Mouse (Mus musculus) left cerebral cortex, postnatal 4 days (tissue): ENCODE data around the gene Tdrd7. TPM values are rescaled to one million over a fixed set of nuclear protein-coding genes. Genes with fewer than 3 reads are reported as not detected.

Source experiments
- DNase-seq: peaks from one replicate; pipeline ENCODE4 v3.0.0-alpha.2; 2022
- intact Hi-C: fragments of 180-260 bp; cut with DNase I; formaldehyde crosslinking; loops from one replicate; pipeline ENCODE4 v1.15.1; 2025
- total RNA-seq, 2 experiments: library from RNA; stranded (reverse); gene quantifications; 2 replicates each; pipeline ENCODE4 v1.2.3; 2021

Gene Tdrd7
- total RNA-seq: 10 to 100 TPM; 26.1 to 29.2 TPM

- intact Hi-C loops: no loop called here
Observed at GRCm38 (mm10) chr4:45964771-45965439, at the start of gene Tdrd7. Gene Tdrd7, plus strand, starts transcription at chr4:45965334.

GRCm38 (mm10) chr4:45917091-45917490 is 48.0 kb upstream of the Tdrd7 start:
- no peak for DNase-seq
- intact Hi-C loops: no loop called here

More at GRCm38 (mm10) chr4:45964771-45965439, at the start of gene Tdrd7:
- no peak for DNase-seq

GRCm38 (mm10) chr4:45921663-45922435 is 43.3 kb upstream of the Tdrd7 start:
- intact Hi-C loops: no loop called here
- DNase-seq: no peak

GRCm38 (mm10) chr4:45924011-45924410 is 41.1 kb upstream of the Tdrd7 start:
- intact Hi-C loops: no loop called here
- no peak for DNase-seq

GRCm38 (mm10) chr4:45928561-45928960 is 36.6 kb upstream of the Tdrd7 start:
- DNase-seq: no peak
- intact Hi-C loops: no loop called here

- peak; percentile 77 for DNase-seq
- intact Hi-C loops: loop anchor here (2.0 kb wide), 1 partner anchor 15 kb away; no protein-coding TSS in a partner anchor
Observed at GRCm38 (mm10) chr4:45941628-45942044, 23.5 kb upstream of the Tdrd7 start.

GRCm38 (mm10) chr4:45947729-45948128 is 17.4 kb upstream of the Tdrd7 start:
- intact Hi-C loops: no loop called here
- no peak for DNase-seq

DNA sequence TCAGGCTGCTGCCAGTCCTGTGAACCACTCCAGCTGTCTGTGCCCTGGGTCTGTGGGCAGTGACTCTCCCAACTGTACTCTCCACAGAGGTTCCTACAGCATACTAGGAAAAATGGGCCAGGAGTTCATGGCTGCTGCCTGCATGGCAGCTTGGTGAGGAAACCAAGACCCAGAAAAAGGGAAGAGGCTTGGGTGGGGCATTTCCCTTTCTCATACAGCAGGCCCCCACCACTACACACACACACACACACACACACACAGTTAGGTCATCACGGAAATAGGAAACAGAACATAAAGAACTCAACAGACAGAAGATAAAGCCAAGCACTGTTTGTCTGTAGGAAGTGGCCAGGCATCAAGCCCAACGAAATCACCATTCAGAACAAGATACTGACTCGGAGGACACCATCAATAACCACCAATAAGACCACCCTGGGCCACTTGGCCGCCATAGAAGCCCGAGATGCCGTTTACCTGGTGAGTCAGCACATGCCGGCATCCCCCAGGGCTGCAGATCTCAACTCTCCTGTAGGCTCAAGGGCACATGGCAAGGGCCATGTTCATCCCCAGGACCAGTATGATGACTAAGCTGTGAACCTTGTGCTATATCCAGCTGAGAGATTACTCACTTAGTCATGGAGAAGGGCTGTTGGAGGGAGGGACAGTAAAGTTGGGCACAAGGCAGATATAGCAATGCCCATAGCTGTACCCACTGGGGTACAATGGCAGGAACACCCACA is 15.9 kb upstream of the Tdrd7 start:
- intact Hi-C loops: no loop called here
- DNase-seq: no peak

- intact Hi-C loops: no loop called here
- DNase-seq: no peak
Observed at GRCm38 (mm10) chr4:45951830-45952229, 13.3 kb upstream of the Tdrd7 start.

- intact Hi-C loops: no loop called here
- DNase-seq: no peak
Observed at GRCm38 (mm10) chr4:45953025-45953919, 11.9 kb upstream of the Tdrd7 start.

- DNase-seq: no peak
Observed at GRCm38 (mm10) chr4:45955235-45955634, 9.9 kb upstream of the Tdrd7 start.

GRCm38 (mm10) chr4:45956131-45956530 is 9.0 kb upstream of the Tdrd7 start:
- no peak for DNase-seq
- intact Hi-C loops: loop anchor here (2.0 kb wide), 1 partner anchor 13 kb away; no protein-coding TSS in a partner anchor

More at GRCm38 (mm10) chr4:45955235-45955634, 9.9 kb upstream of the Tdrd7 start:
- intact Hi-C loops: no loop called here

DNA sequence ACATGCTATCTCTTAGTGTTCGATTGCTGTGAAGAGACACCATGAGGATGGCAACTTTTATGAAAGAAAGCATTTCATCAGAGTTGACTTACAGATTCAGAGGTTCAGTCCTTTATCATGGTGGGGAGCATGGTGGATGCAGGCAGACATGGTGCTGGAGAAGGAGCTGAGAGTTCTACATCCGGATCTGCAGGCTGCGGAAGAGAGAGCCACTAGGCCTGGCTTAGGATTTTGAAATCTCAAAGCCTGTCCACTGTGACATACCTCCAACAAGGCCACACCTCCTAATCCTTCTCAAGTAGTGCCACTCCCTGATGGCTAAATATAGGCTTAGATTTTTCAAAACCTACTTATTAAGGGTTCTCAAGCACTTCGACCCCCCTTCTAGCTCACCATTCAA is 8.4 kb upstream of the Tdrd7 start:
- DNase-seq: no peak
- intact Hi-C loops: loop anchor here (2.0 kb wide), 1 partner anchor 14 kb away; no protein-coding TSS in a partner anchor

DNA sequence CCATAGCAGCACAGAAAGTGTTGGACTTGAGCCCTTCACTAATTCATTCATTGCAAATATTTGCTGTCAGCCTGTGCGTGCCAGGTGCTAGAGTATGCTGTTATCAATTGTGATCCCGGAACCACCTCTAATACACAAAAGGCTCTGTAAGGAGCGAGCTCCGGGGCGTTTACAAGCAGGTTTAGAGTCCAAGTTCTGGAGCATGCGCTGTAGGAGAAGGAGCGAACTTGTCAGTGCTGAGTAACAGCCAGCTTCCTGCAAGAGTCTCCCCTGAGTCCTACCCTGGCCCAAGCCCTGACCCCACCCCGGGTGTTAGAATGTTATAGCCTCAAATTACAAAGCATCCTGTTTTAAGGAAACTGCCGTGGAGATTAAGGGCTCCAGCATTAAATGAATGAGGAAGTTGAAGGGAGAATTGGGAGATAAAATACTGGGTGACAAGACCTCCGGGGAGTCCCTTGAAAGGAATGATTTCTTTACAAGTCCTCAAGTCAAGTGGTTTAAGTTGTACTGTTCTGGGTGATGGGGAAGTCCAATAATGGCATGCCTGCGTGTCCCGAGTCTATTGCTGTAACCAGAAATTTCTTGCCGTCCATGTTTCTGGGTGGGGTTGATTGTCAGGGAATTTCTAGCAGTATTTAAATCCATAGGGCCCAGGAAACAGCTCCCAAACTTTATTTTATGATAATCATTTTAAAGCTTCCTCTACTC is 758 bp downstream of the Tdrd7 start:
- intact Hi-C loops: no loop called here
- DNase-seq: no peak

DNA sequence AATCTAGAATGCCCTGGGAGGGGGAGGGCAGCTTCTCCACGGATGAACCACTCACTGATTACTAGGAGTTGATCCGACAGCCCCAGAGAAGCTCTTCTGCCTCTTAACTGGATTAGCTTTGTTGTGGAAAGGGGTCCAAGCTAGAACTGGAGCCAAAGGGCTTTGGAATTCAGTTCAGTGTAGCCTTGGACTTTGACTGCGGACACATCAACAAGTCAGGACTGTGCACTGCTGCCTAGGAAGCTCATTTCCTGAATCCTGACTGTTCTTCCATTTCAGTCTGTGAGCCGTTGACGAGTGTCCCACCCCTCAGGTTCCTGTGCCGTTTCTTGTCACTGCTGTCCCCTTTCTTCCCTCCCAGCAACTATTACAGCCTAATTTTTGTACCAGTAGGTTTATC is 1.6 kb downstream of the Tdrd7 start:
- intact Hi-C loops: no loop called here

DNA sequence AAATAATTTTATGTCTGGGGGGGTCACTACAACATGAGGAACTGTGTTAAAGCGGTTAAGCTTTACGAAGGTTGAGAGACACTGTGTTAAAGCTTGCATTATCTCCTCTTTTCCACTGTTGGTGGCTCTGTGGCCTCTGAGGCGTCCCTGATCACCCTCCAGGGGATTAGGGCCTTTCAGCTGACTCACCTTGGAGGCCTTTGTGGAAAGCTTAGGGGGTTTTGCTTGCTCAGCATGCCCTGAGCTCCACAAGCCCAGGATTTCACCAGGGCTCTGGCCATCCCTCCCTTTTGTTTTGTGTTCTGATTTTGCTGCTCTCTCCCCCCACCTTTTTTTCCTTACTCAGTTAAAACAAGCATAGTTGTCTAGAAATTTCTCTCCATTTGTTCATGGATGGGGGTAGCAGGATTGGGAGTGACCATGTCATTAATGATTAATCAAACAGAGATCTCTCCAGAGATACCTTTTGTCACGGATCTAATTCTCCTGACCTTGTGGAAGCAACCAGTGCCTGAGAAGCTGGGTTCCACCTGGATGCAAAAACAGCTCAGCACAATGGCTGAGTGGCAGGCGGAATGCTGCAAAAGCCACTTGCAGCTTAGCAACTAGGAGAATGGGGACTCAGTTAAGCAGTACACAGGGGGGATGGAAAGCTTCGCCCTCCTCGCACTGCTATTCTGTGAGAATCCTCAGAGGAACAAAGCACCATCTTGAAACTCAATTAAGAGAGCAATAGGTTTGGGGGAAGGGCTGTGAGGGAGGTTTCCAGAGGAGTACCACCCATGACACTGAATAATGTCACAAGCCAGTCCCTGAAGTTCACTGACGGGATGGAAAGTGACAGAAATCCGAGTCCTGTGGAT is 2.6 kb downstream of the Tdrd7 start:
- intact Hi-C loops: no loop called here
- DNase-seq: no peak

More for the DNA sequence above, 1.6 kb downstream of the Tdrd7 start:
- no peak for DNase-seq

DNA sequence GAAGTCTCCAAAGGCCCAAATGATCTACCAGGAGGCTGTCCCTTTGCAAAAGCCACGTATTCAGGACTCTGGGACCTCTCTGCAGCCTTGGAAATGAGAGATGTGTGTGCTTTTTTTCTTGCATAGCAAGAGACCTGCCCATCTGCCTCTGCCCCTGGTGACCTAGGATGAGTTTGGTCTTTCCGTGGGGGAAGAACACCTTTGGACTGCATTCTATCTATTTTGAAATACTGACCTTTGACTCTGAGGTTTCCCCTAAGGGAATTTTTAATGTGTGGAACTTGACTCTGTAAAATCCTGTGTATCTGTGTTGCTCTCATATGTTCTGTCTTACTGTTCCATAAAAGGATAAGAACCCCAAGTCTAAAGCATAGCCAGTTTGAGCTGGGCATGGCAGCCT is 3.9 kb downstream of the Tdrd7 start:
- intact Hi-C loops: no loop called here
- no peak for DNase-seq

DNA sequence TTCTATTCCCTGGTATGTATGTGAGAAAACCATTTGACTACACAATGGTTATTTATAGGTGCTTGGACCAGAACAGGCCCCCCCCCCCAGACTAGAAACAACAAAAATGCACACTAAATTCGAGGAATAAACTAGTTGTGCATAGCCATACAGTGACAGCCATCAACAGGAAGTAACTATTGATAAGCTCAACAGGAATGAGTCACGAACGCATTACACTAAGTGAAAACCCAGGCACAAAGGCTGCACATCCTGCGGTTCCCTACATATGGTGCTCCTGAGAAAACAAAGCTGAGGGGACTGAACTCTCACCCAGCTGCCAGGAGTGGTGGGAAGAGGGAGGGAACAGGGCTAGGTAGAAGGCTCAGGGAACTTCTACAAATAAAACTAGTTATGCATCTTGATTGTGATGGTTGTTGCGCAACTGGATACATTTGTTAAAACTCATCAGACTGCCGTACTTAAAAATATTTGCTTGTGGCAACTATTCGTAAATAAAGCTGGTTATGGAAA is 5.0 kb downstream of the Tdrd7 start:
- DNase-seq: no peak
- intact Hi-C loops: no loop called here
